Mouse (Mus musculus) forelimb bud, embryonic 11.5 days (tissue): Measurements from ENCODE around the gene Tcaf2.

Experiments used
- DNase-seq: peaks from one replicate; pipeline ENCODE4 v3.0.0-alpha.2; 2012; ENCODE audit warnings: low read depth, low spot score

Gene Tcaf2

GRCm38 (mm10) chr6:42644912-42645549 is at the start of gene Tcaf2:
TSS of gene Tcaf2 (minus strand) at chr6:42645254.
- DNase-seq, result peak; percentile 90

GRCm38 (mm10) chr6:42692517-42693190 is 47.6 kb upstream of the Tcaf2 start:
- DNase-seq, result peak; percentile 81

DNA sequence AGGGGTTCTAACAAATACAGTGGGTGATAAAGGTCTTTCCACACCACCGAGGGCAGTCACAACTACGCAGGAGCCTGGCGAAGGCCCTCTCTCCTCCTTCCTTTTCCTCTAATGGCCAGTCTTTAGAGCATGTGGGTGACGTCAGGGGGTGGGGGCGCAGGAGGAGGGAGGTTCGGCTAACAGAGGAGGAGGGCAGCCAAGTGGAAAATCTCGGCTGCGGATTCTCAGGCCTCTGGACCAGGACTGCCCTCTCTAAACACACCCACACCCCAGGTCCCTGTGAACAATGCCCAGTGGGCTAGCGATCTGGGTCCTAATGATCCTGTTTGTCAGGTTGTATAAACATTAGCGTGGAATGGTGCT is 47.1 kb upstream of the Tcaf2 start:
- DNase-seq, result peak; percentile 73

- no peak for DNase-seq
Measured at GRCm38 (mm10) chr6:42689761-42690160, 44.7 kb upstream of the Tcaf2 start.

- DNase-seq, result no peak
Measured at GRCm38 (mm10) chr6:42687907-42688306, 42.9 kb upstream of the Tcaf2 start.

- no peak for DNase-seq
Measured at GRCm38 (mm10) chr6:42680077-42680476, 35.0 kb upstream of the Tcaf2 start.

DNA sequence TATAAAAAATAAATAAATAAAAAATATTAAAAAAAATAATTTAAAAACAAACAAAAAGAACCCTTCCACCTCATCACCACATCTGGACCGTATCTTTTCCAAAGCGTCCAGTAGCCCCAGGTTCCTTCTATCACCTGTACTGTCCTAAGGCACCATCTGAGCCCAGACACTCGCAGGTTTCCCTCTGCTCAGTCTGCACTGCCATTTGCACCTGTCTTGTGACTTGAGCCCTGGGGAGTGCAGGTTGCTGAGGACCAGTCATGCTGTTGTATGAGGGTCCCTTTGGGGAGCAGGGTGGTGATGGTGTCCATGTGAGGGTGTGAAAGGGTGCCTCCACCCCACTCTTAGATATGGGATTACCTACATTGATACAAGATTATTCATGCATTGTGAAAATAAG is 31.0 kb upstream of the Tcaf2 start:
- no peak for DNase-seq

DNA sequence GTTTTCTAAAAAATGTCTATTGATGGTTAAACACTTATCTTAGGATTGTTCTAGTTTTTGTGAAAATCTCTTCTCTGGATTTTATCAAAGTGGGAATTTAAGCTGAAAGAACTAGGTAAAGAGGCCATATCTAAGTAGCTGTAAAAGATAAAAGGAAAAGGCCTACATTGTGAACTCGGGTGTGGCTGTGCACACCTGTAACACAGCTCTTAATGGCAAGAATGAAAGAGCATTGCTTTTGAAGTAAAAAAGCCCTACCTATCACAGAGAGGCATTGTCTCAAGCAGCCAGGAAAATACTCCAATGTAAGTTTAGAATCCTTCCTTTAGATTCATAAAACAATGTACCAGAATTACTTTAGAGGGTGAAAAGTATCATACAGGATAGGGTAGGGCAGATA is 26.7 kb upstream of the Tcaf2 start:
- no peak for DNase-seq

- DNase-seq, result no peak
Measured at GRCm38 (mm10) chr6:42667722-42668121, 22.7 kb upstream of the Tcaf2 start.

DNA sequence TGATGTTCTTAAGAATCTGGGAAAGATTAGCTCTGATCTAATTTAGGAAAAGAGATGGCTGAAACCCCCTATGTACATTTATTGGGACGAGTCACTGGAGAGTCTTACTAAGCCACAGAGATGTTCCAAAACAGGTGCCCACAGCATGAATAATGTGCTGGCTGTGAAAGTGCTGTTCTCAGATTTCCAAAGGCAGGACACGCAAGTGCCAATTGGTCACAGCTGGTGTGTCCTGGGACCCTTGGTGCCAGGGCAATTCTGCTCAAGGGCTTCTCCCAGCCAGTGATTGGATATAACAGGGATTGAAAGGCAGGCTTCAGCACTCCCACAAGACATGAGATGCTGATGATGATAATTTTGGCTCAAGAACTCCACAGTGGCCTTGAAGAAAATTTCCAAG is 16.7 kb upstream of the Tcaf2 start:
- DNase-seq, result no peak

- DNase-seq, result no peak
Measured at GRCm38 (mm10) chr6:42634393-42634792, 10.7 kb downstream of the Tcaf2 start.

- DNase-seq, result no peak
Measured at GRCm38 (mm10) chr6:42631395-42631794, 13.7 kb downstream of the Tcaf2 start.

DNA sequence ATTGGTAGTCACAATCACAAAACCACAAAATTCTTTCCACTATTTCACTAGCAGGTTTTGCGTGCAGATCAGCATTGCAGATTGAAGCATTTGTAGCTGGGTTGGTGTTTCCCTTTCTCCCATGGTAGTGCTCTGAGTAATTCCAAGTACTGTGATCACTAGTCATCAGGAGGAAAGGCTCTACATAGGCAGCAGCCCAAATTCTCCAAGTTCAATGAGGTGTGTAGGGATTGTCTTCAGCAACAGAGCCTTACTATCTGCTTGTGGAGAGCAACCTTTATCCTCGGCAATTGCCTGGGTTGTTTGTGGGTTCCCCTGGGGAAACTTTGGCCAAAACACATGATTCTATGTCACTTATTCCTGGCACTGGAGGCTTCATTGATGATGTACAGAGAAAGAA is 28.1 kb downstream of the Tcaf2 start:
- DNase-seq, result no peak

- DNase-seq, result peak; percentile 2
Measured at GRCm38 (mm10) chr6:42612218-42612617, 32.8 kb downstream of the Tcaf2 start.

DNA sequence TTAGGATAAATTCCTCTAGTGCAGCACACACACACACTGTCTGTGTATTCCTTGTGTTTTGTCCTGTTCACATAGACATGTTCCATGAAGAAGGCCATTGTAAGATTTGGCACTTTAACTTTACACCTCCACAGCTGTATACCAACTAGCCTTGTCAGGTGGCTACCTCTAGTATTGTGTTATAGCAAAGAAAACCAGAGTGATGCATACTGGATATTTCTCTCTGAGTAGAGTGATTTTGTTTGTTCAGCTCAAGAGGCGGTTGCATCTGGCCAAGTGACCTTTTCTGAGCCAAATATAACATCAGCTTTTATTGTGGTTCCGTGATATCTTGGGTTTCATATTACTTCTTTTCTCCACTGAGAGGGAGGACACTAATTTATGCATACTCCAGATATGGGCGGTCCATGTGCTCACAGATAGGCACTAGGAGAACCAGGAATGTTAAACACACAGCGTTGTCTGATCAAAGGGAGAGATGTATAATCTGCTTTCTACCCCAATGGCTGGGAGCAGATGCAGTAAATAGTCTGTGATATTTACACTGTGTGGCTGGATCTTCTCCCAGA is 34.0 kb downstream of the Tcaf2 start:
- DNase-seq, result no peak

GRCm38 (mm10) chr6:42597592-42597991 is 47.5 kb downstream of the Tcaf2 start, which contains the start of gene Tcaf3:
TSS of gene Tcaf3 (minus strand) at chr6:42597692.
- no peak for DNase-seq

- DNase-seq, result no peak
Measured at GRCm38 (mm10) chr6:42593138-42593882, 51.7 kb downstream of the Tcaf2 start.

DNA sequence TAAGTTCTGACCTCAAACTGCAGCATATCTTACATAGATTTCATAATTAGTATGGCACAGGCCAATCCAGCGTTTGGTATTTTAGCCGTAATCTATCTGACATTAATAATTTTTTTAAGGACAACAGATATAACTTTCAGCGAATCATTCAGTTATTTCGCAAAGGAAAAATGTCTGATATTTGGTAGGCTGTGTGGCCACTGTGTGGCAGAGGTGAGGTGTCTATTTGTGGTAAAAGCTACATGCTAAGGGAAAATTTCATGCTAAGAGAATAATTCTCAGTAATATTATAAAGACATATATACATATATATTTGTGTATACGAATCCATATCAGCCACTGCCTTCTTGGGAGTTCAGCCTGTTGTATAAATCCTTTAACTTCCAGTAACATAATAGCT is 58.5 kb downstream of the Tcaf2 start:
- no peak for DNase-seq

GRCm38 (mm10) chr6:42583488-42583872 is 61.6 kb downstream of the Tcaf2 start:
- peak; percentile 60 for DNase-seq

DNA sequence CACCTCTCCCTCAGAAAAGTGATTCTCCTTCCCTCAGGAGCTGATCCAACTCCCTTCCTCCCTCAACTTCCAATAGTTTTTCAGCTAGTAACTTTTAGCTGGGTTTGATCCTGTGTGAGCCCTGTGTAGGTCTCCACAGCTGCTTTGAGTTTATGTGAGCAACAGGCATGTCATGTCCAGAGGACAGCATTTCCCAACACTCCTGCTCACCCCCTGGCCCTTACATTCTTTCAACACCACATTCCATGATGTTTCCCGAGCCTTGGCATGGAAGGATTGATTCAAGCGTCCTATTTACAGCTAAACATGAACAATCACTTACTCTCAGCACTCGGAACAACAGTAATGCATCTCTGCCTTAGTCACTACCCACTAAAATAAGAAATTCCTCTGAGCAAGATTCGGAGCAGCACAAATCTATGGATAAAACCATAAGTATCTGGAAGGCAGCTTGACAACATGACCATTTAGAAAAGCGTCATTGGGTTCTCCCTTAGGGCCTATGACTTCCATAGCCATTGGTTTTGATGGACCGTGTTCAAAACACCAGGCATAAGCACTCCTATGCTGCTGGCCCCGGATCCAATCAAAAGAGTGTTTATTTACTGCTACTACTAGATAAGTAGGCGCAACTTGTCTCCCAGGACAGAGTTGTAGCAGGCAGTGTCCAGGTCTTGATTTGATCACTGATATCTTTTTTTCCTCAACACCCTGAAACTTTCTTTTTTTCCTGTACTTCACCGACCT is 62.1 kb downstream of the Tcaf2 start:
- peak; percentile 14 for DNase-seq

GRCm38 (mm10) chr6:42578678-42579077 is 66.4 kb downstream of the Tcaf2 start:
- no peak for DNase-seq

GRCm38 (mm10) chr6:42577433-42577832 is 67.6 kb downstream of the Tcaf2 start:
- no peak for DNase-seq
